Mouse (Mus musculus) heart, adult 2 months (tissue): ENCODE measurements around the gene Adgrf3.

Experiments used
- CTCF ChIP-seq: fragments of 200-600 bp; IDR thresholded peaks from 2 replicates; pipeline ENCODE4 v1.8.1; 2022; ENCODE audit warnings: antibody characterized with exemption, mild to moderate bottlenecking, moderate library complexity
- EP300 ChIP-seq: fragments of 200-500 bp; IDR thresholded peaks from 2 replicates; pipeline ENCODE4 v1.6.1; 2011; ENCODE audit warnings: low read depth, low read length, control low read depth; ENCODE audit not compliant: insufficient read depth
- POLR2A ChIP-seq: fragments of 200-500 bp; IDR thresholded peaks from 2 replicates; pipeline ENCODE4 v1.6.1; 2011; ENCODE audit warnings: mild to moderate bottlenecking, low read depth, low read length, control low read depth; ENCODE audit not compliant: insufficient read depth

DNA sequence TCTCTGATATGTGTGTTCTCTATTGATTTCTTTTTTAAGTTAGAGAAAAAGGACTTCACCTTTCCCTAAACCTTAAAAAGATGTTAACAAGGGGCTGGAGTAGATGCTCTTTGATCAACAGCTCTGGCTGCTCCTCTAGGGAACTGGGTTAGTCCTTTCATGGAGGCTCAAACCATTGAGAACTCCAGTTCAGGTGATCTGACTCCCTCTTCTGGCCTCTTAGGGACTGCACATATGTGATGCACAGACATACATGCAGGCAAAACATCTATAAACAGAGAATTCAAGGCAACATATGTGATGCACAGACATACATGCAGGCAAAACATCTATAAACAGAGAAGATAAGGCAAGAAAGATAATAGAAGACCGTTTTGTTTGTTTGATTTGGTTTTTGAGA is 13.1 kb downstream of the Adgrf3 start:
- TF ChIP-seq POLR2A (no peak), CTCF (peak; percentile 57), EP300 (no peak)
